Mouse (Mus musculus): ENCODE results near the gene Tenm2.

DNA sequence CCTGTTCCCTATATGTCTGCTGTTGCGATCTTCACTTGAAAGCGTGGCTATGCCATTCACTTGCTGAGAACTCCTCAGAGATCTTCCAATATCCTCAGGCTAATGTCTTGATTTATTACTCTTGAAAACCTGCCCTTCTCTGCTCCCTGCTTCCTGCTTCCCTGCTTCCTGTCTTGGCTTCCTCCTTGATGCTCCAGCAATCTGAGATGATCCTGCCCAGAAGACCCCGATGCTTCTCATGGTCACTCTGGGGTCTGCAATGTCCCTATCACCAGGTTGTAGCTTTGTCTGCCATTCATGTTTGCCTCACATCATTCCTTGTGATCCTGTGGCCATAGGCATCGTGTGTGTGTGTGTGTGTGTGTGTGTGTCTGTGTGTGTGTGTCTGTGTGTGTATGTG lies 697.6 kb downstream of the Tenm2 start:
- TF ChIP-seq CTCF (conservative IDR thresholded peaks at IDR 0.05; ENCODE audit: insufficient read depth, insufficient read length, low read depth, low read length) (no peak), POLR2A (IDR thresholded peaks at IDR 0.05; ENCODE audit: low read depth, low read length) (no peak)

All from kidney, adult 2 months (tissue).